Mouse (Mus musculus): ENCODE data around the gene Ly6g6e. TPM values are rescaled to one million over a fixed set of nuclear protein-coding genes. Genes with fewer than 3 reads are reported as not detected.
"Not testable (repeated sequence)": the region's sequence is repeated elsewhere in the genome, so short reads cannot be mapped to it uniquely, and the experiment has no call there.

Gene Ly6g6e
- total RNA-seq (2021) (not detected), polyA plus RNA-seq (2012; rRNA removed) (0.21 and 0.34 TPM in 2 replicates)
- long read RNA-seq, result 0 reads

- DNase-seq, result no peak
Observed at GRCm38 (mm10) chr17:35076507-35077176, at the start of gene Ly6g6e. TSS of gene Ly6g6e (plus strand) at chr17:35076902.

- DNase-seq, result no peak
Observed at GRCm38 (mm10) chr17:35027277-35028068, 49.2 kb upstream of the Ly6g6e start, which contains the start of gene Sapcd1. TSS of gene Sapcd1 (minus strand) at chr17:35028016.

GRCm38 (mm10) chr17:35028315-35028714 lies 48.4 kb upstream of the Ly6g6e start:
- DNase-seq, result no peak

- no peak for DNase-seq
Observed at GRCm38 (mm10) chr17:35029691-35030532, 46.8 kb upstream of the Ly6g6e start.

- DNase-seq, result no peak
Observed at GRCm38 (mm10) chr17:35031272-35031671, 45.4 kb upstream of the Ly6g6e start.

GRCm38 (mm10) chr17:35031880-35032279 lies 44.8 kb upstream of the Ly6g6e start:
- DNase-seq, result no peak

- no peak for DNase-seq
Observed at GRCm38 (mm10) chr17:35032323-35032870, 44.3 kb upstream of the Ly6g6e start.

GRCm38 (mm10) chr17:35033703-35034102 lies 43.0 kb upstream of the Ly6g6e start:
- not testable (repeated sequence) for DNase-seq

- DNase-seq, result no peak
Observed at GRCm38 (mm10) chr17:35034896-35035295, 41.8 kb upstream of the Ly6g6e start.

- DNase-seq, result no peak
Observed at GRCm38 (mm10) chr17:35039121-35039873, 37.4 kb upstream of the Ly6g6e start.

- no peak for DNase-seq
Observed at GRCm38 (mm10) chr17:35043794-35044193, 32.9 kb upstream of the Ly6g6e start.

GRCm38 (mm10) chr17:35044904-35045806 lies 31.5 kb upstream of the Ly6g6e start:
- DNase-seq, result no peak

GRCm38 (mm10) chr17:35045807-35046680 lies 30.7 kb upstream of the Ly6g6e start:
- no peak for DNase-seq

GRCm38 (mm10) chr17:35046681-35047455 lies 29.8 kb upstream of the Ly6g6e start, which contains the start of gene Msh5:
TSS of gene Msh5 (minus strand) at chr17:35046745.
- DNase-seq, result peak; percentile 98

GRCm38 (mm10) chr17:35047688-35048087 lies 29.0 kb upstream of the Ly6g6e start:
- no peak for DNase-seq

GRCm38 (mm10) chr17:35048149-35048931 lies 28.4 kb upstream of the Ly6g6e start:
- DNase-seq, result no peak

- DNase-seq, result no peak
Observed at GRCm38 (mm10) chr17:35048932-35049440, 27.7 kb upstream of the Ly6g6e start.
